Mouse (Mus musculus) intestine, embryonic 16.5 days (tissue): Measurements from ENCODE around the gene Kctd12. TPM values are rescaled to one million over a fixed set of nuclear protein-coding genes. Genes with fewer than 3 reads are reported as not detected.
A peak's percentile ranks its signal among the peaks of the same experiment; 100 is the strongest.

ENCODE experiments used
- ATAC-seq: fragments of 200-750 bp; cut with Nextera tagmentation; 2 replicates; pipeline ENCODE4 v1.8.0; 2017; ENCODE audit warnings: moderate TSS enrichment, moderate library complexity
- H3K27ac ChIP-seq: fragments of 300-500 bp; sonication (generic); 2 replicates; pipeline ENCODE4 v1.5.1; 2014; ENCODE audit warnings: mild to moderate bottlenecking, low read length
- H3K27me3 ChIP-seq: fragments of 300-500 bp; sonication (generic); replicated peaks from 2 replicates; pipeline ENCODE4 v1.6.1; 2014; ENCODE audit warnings: low read length, control low read depth, mixed read lengths; ENCODE audit not compliant: control insufficient read depth, insufficient read depth
- H3K36me3 ChIP-seq: fragments of 300-500 bp; sonication (generic); 2 replicates; pipeline ENCODE4 v1.6.1; 2014; ENCODE audit warnings: low read length, control low read depth; ENCODE audit not compliant: control insufficient read depth, insufficient read depth
- H3K4me1 ChIP-seq: fragments of 300-500 bp; sonication (generic); 2 replicates; pipeline ENCODE4 v1.6.1; 2014; ENCODE audit warnings: low read length, control low read depth, mixed read lengths; ENCODE audit not compliant: control insufficient read depth, insufficient read depth
- H3K4me2 ChIP-seq: fragments of 300-500 bp; sonication (generic); 2 replicates; pipeline ENCODE4 v1.6.1; 2014; ENCODE audit warnings: low read depth, low read length, control low read depth
- H3K4me3 ChIP-seq: fragments of 300-500 bp; sonication (generic); 2 replicates; pipeline ENCODE4 v1.5.1; 2014; ENCODE audit warnings: mild to moderate bottlenecking, low read length
- H3K9ac ChIP-seq: fragments of 300-500 bp; sonication (generic); 2 replicates; pipeline ENCODE4 v1.6.1; 2014; ENCODE audit warnings: low read depth, low read length
- H3K9me3 ChIP-seq: fragments of 300-500 bp; sonication (generic); 2 replicates; pipeline ENCODE4 v1.6.1; 2016; ENCODE audit warnings: low read length, control low read depth; ENCODE audit not compliant: control insufficient read depth
- WGBS: fragments of 180-500 bp; shearing (Covaris S2); extraction: QIAGEN DNeasy Blood & Tissue Kit; methylation state at CpG from one replicate; pipeline ENCODE4 v1.1.7; 2014; 5-methylcytosine and 5-hydroxymethylcytosine counted together
- polyA plus RNA-seq: library from polyadenylated mRNA; unstranded; fragments of >200 nt; fragmentation: Nextera tagmentation; extraction: Ambion mirVana; gene quantifications from 2 replicates; pipeline ENCODE4 v1.2.1, GENCODE M21; 2015

The Kctd12 gene
- 8.9 and 9.5 TPM in 2 replicates for polyA plus RNA-seq

- H3K9me3 ChIP-seq, result no peaks in the 10 kb centered on the region
- H3K4me3 ChIP-seq, result peak within 1 kb of the TSS; percentile 77
- 1% methylated on average over 49 of the region's 66 CpGs for WGBS
- peak within 1 kb of the TSS; percentile 98 for H3K4me2 ChIP-seq
- no peaks in the 10 kb centered on the region for H3K27me3 ChIP-seq
- ATAC-seq, result peak; percentile 97
- peaks cover 4% of the 10 kb centered on the region; the same call in 1 of the 2 replicates for H3K4me1 ChIP-seq
- H3K9ac ChIP-seq, result peak within 1 kb of the TSS; percentile 76
- H3K27ac ChIP-seq, result peak within 1 kb of the TSS; percentile 92
- no peaks in the 10 kb centered on the region for H3K36me3 ChIP-seq
These were observed at the start of gene Kctd12 for GRCm38 (mm10) chr14:102982627-102983540. Kctd12 (minus strand) TSS chr14:102982637.

GRCm38 (mm10) chr14:103029203-103029602, 46.8 kb upstream of the Kctd12 start:
- Histone ChIP-seq H3K27me3 (no peaks in the 10 kb centered on the region), H3K27ac (no peak overlapping the region), H3K9ac (no peak overlapping the region), H3K4me3 (no peak overlapping the region), H3K4me2 (no peak overlapping the region), H3K4me1 (no peaks in the 10 kb centered on the region), H3K9me3 (no peaks in the 10 kb centered on the region), H3K36me3 (no peaks in the 10 kb centered on the region)
- ATAC-seq, result no peak
- WGBS, result 80% methylated on average over 2 of the region's 2 CpGs

- H3K36me3 ChIP-seq, result no peaks in the 10 kb centered on the region
- no peak overlapping the region for H3K4me3 ChIP-seq
- no peaks in the 10 kb centered on the region for H3K4me1 ChIP-seq
- no peak overlapping the region for H3K27ac ChIP-seq
- ATAC-seq, result no peak
- H3K27me3 ChIP-seq, result no peaks in the 10 kb centered on the region
- H3K9me3 ChIP-seq, result no peaks in the 10 kb centered on the region
- H3K4me2 ChIP-seq, result no peak overlapping the region
- WGBS, result 44% methylated on average over 2 of the region's 2 CpGs
- no peak overlapping the region for H3K9ac ChIP-seq
These were observed 37.6 kb upstream of the Kctd12 start for GRCm38 (mm10) chr14:103020046-103020445.

GRCm38 (mm10) chr14:103017009-103017408, 34.6 kb upstream of the Kctd12 start:
- Histone ChIP-seq H3K4me1 (0 out of 2 replicates have a peak, but pooled peaks cover 2% of the 10 kb centered on the region), H3K4me3 (no peak overlapping the region), H3K27me3 (no peaks in the 10 kb centered on the region), H3K9me3 (no peaks in the 10 kb centered on the region), H3K4me2 (no peak overlapping the region), H3K9ac (no peak overlapping the region), H3K36me3 (no peaks in the 10 kb centered on the region), H3K27ac (no peak overlapping the region)
- ATAC-seq, result no peak
- WGBS, result 67% methylated on average over 5 of the region's 5 CpGs

- peak; percentile 92 for ATAC-seq
These were observed 30.2 kb upstream of the Kctd12 start for GRCm38 (mm10) chr14:103012563-103013150.

GRCm38 (mm10) chr14:103011782-103012181, 29.3 kb upstream of the Kctd12 start:
- 35% methylated on average over 5 of the region's 5 CpGs for WGBS

More at GRCm38 (mm10) chr14:103012563-103013150, 30.2 kb upstream of the Kctd12 start:
- Histone ChIP-seq H3K36me3 (no peaks in the 10 kb centered on the region), H3K27me3 (no peaks in the 10 kb centered on the region), H3K9me3 (no peaks in the 10 kb centered on the region), H3K4me1 (0 out of 2 replicates have a peak, but pooled peaks cover 2% of the 10 kb centered on the region), H3K4me3 (no peak overlapping the region), H3K4me2 (no peak overlapping the region), H3K9ac (no peak overlapping the region), H3K27ac (no peak overlapping the region)
- WGBS, result 24% methylated on average over 4 of the region's 4 CpGs

GRCm38 (mm10) chr14:103007737-103008136, 25.3 kb upstream of the Kctd12 start:
- H3K4me1 ChIP-seq, result 0 out of 2 replicates have a peak, but pooled peaks cover 1% of the 10 kb centered on the region
- H3K27me3 ChIP-seq, result no peaks in the 10 kb centered on the region
- no peak overlapping the region for H3K27ac ChIP-seq
- no peaks in the 10 kb centered on the region for H3K36me3 ChIP-seq
- no peak for ATAC-seq
- no peak overlapping the region for H3K9ac ChIP-seq
- no peaks in the 10 kb centered on the region for H3K9me3 ChIP-seq
- H3K4me2 ChIP-seq, result no peak overlapping the region
- 84% methylated on average over 4 of the region's 4 CpGs for WGBS
- no peak overlapping the region for H3K4me3 ChIP-seq

More at GRCm38 (mm10) chr14:103011782-103012181, 29.3 kb upstream of the Kctd12 start:
- Histone ChIP-seq H3K4me2 (no peak overlapping the region), H3K27me3 (no peaks in the 10 kb centered on the region), H3K9me3 (no peaks in the 10 kb centered on the region), H3K27ac (no peak overlapping the region), H3K4me1 (0 out of 2 replicates have a peak, but pooled peaks cover 2% of the 10 kb centered on the region), H3K4me3 (no peak overlapping the region), H3K36me3 (no peaks in the 10 kb centered on the region), H3K9ac (no peak overlapping the region)
- no peak for ATAC-seq

GRCm38 (mm10) chr14:102994662-102995561, 12.5 kb upstream of the Kctd12 start:
- H3K4me3 ChIP-seq, result no peak overlapping the region
- ATAC-seq, result peak; percentile 84
- WGBS, result 18% methylated on average over 6 of the region's 6 CpGs

More at GRCm38 (mm10) chr14:102994662-102995561, 12.5 kb upstream of the Kctd12 start:
- no peaks in the 10 kb centered on the region for H3K27me3 ChIP-seq
- no peak overlapping the region for H3K27ac ChIP-seq
- H3K9me3 ChIP-seq, result no peaks in the 10 kb centered on the region
- no peak overlapping the region for H3K9ac ChIP-seq
- H3K36me3 ChIP-seq, result no peaks in the 10 kb centered on the region
- no peaks in the 10 kb centered on the region for H3K4me1 ChIP-seq
- H3K4me2 ChIP-seq, result no peak overlapping the region
